Mouse (Mus musculus): ENCODE measurements around the gene Gnao1. TPM values are rescaled to one million over a fixed set of nuclear protein-coding genes. Genes with fewer than 3 reads are reported as not detected.

Gene Gnao1
- polyA plus RNA-seq, 1 experiment = not detected

DNA sequence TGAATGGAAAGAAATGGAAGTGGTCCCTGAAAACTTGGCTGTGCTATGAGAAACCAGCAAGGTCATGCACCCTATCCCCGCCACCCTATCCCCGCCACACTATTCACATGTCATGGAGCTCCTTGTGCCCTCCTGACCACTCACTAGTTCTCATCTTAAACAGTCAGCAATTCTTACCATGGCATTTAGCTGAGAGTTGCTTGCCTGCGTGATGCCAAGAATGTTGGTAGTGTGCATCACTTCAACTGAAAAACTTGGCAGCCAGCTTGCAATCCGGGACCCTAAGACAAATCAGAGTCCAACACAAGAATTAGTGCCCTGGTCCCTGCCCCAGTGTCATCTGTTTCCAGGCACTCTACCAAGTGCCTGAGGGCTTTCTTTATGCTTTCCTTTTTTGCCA is 170.4 kb downstream of the Gnao1 start:
- WGBS = 56% methylated on average over 4 of the region's 4 CpGs
- H3K27ac ChIP-seq (ENCODE audit: insufficient read depth, low read depth, low read length) = no peak overlapping the region
- H3K4me3 ChIP-seq (ENCODE audit: insufficient read depth, low read depth, low read length) = no peak overlapping the region
- TF ChIP-seq CTCF (IDR thresholded peaks at IDR 0.05; ENCODE audit: insufficient read depth, low read depth, low read length) = no peak
- no peak for TF ChIP-seq POLR2A (IDR thresholded peaks at IDR 0.05; ENCODE audit: insufficient read depth, low read depth, low read length)
- peaks cover 7% of the 10 kb centered on the region; the same call in 1 of the 2 replicates for H3K4me1 ChIP-seq (ENCODE audit: control insufficient read depth, insufficient read depth, low read length)

DNA sequence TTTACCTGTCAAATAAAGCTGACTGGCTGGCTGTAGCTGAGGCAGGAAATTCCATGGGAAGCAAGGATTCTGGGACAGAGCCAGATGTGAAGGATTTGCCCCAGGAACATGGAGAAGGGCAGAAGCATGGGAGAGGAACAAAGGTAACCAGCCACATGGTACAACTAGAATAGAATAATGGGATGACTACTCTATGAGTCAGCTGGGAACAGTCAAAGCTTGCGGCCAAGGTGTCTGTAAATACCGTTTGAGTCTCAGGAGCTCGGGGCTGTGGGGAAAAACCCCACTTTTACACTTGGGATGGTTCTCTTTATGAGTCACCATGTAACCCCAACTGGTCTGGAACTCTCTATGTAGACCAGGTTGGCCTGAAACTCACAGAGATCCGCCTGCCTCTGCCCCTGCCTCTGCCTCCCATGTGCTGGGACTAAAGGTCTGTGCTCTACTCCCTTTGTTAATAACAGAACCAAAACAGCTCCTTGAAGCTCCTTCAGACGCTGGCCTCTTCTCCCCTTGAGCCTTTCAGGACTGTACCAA is 172.0 kb downstream of the Gnao1 start:
- WGBS = 54% methylated on average over 5 of the region's 5 CpGs
- Histone ChIP-seq H3K27ac (ENCODE audit: insufficient read depth, low read depth, low read length) (peak overlapping the region; percentile 38; the same call in 1 of the 2 replicates), H3K4me1 (ENCODE audit: control insufficient read depth, insufficient read depth, low read length) (peaks cover 7% of the 10 kb centered on the region; the same call in 1 of the 2 replicates), H3K4me3 (ENCODE audit: insufficient read depth, low read depth, low read length) (no peak overlapping the region)
- TF ChIP-seq POLR2A (IDR thresholded peaks at IDR 0.05; ENCODE audit: insufficient read depth, low read depth, low read length) = no peak

DNA sequence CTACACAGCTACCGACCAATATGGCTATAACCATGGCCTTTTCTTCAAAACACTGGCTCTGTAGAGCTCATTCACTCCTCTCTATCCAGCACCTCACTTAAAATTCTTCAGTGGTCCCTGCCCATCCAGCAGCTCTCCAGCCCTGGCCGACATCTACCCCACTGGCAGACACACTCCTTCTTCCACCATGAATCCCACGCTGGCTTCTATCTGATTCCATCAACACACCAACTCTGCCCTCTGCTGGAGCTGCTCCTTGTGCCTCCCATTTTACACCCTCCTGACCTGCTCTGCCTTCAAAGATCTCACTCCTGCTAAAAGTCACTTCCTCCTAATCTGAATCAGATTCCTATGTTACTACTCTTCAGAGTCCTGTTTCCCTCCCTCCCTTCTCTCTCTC is 174.1 kb downstream of the Gnao1 start:
- TF ChIP-seq POLR2A (IDR thresholded peaks at IDR 0.05; ENCODE audit: insufficient read depth, low read depth, low read length) (no peak), CTCF (IDR thresholded peaks at IDR 0.05; ENCODE audit: insufficient read depth, low read depth, low read length) (no peak)
- Histone ChIP-seq H3K4me1 (ENCODE audit: control insufficient read depth, insufficient read depth, low read length) (peaks cover 7% of the 10 kb centered on the region; the same call in 1 of the 2 replicates), H3K4me3 (ENCODE audit: insufficient read depth, low read depth, low read length) (no peak overlapping the region), H3K27ac (ENCODE audit: insufficient read depth, low read depth, low read length) (no peak overlapping the region)
- 41% methylated on average over 3 of the region's 3 CpGs for WGBS

DNA sequence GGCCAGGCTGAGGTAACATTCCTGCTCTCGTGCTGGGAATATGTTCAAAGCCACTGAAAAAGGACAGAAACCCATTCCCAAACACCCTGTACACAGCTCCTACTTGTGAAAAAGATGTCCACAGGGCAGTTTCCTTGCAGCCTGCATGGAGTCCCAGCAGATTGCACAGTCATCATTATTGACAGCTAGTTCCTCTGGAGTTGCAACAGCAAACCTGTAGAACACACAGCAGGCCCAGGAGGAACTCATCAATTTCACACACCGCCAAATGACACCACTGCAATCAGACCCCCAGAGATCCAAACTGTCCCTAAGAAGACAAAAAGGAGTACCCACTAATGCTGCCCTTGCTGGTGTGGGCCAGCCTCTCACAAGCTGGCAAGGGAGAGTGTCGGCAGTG is 175.0 kb downstream of the Gnao1 start:
- Histone ChIP-seq H3K4me1 (ENCODE audit: control insufficient read depth, insufficient read depth, low read length) (peaks cover 7% of the 10 kb centered on the region; the same call in 1 of the 2 replicates), H3K4me3 (ENCODE audit: insufficient read depth, low read depth, low read length) (no peak overlapping the region), H3K27ac (ENCODE audit: insufficient read depth, low read depth, low read length) (no peak overlapping the region)
- TF ChIP-seq CTCF (IDR thresholded peaks at IDR 0.05; ENCODE audit: insufficient read depth, low read depth, low read length) (no peak), POLR2A (IDR thresholded peaks at IDR 0.05; ENCODE audit: insufficient read depth, low read depth, low read length) (no peak)
- 89% methylated on average over 3 of the region's 3 CpGs for WGBS

DNA sequence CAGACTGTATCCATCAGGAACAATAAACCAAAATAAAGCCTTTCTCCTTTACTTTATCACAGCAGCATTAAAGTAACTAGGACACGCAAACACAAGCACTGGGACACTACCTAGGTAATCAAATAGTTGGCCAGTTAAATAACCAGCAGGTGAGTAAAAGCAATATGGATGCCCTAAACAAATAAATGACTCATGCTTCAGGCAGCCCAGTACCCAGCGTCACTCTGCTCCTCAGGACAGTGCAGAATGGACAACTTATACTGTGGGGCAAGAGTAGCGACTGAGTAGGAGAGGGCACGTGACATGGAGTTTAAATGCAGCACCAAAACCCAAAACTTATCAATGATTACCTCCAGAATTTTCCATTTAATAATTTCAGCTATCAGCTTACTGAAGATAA is 180.0 kb downstream of the Gnao1 start:
- H3K4me1 ChIP-seq (ENCODE audit: control insufficient read depth, insufficient read depth, low read length) = no peaks in the 10 kb centered on the region
- WGBS = 96% methylated on average over 4 of the region's 4 CpGs
- H3K4me3 ChIP-seq (ENCODE audit: insufficient read depth, low read depth, low read length) = no peak overlapping the region
- H3K27ac ChIP-seq (ENCODE audit: insufficient read depth, low read depth, low read length) = no peak overlapping the region
- TF ChIP-seq POLR2A (IDR thresholded peaks at IDR 0.05; ENCODE audit: insufficient read depth, low read depth, low read length) (no peak), CTCF (IDR thresholded peaks at IDR 0.05; ENCODE audit: insufficient read depth, low read depth, low read length) (no peak)

DNA sequence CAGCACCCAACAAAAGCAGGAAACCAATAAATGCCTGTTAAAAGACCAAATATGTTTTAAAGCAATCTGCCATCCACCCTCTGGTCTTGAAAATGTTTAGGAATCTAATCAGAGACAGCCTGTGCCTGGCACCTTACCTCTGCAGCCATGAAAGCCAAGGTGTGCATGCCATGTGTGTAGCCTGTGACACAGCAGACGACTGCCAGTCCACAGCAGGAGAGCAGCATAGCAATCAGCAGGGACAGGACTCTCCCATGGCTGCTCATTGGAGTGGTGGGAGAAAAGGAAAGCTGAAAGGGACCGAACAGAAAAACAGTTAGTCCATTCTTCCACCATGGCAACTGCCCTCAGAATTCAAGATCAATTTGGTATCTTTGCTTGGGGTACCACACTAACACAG is 189.2 kb downstream of the Gnao1 start:
- 57% methylated on average over 2 of the region's 2 CpGs for WGBS
- TF ChIP-seq POLR2A (IDR thresholded peaks at IDR 0.05; ENCODE audit: insufficient read depth, low read depth, low read length) = no peak
- no peak for TF ChIP-seq CTCF (IDR thresholded peaks at IDR 0.05; ENCODE audit: insufficient read depth, low read depth, low read length)
- Histone ChIP-seq H3K4me1 (ENCODE audit: control insufficient read depth, insufficient read depth, low read length) (no peaks in the 10 kb centered on the region; the same call in 1 of the 2 replicates), H3K4me3 (ENCODE audit: insufficient read depth, low read depth, low read length) (no peak overlapping the region), H3K27ac (ENCODE audit: insufficient read depth, low read depth, low read length) (no peak overlapping the region)

DNA sequence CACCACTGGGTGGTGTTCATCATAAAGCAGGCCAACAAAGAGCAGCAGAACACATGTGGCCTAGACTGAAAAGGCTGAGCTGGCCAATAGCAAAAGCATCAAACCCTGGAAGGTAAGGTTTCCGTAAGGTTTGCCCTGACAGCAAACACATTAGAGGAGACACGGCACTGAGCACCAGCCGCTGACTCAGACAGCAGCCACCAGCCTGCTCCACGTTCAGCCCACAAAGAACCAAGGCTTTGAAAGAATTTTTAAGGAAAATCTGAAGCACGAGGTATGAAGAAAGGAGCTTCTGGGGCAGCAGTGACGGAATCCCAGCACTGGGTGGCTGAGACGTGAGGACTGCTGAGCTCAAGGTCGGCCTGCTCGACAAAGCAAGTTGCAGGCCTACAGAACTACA is 194.4 kb downstream of the Gnao1 start:
- H3K27ac ChIP-seq (ENCODE audit: insufficient read depth, low read depth, low read length) = peak overlapping the region; percentile 1; the same call in 1 of the 2 replicates
- peaks cover 10% of the 10 kb centered on the region; the same call in 1 of the 2 replicates for H3K4me1 ChIP-seq (ENCODE audit: control insufficient read depth, insufficient read depth, low read length)
- H3K4me3 ChIP-seq (ENCODE audit: insufficient read depth, low read depth, low read length) = no peak overlapping the region
- no peak for TF ChIP-seq CTCF (IDR thresholded peaks at IDR 0.05; ENCODE audit: insufficient read depth, low read depth, low read length)
- TF ChIP-seq POLR2A (IDR thresholded peaks at IDR 0.05; ENCODE audit: insufficient read depth, low read depth, low read length) = no peak
- WGBS = 53% methylated on average over 9 of the region's 9 CpGs

DNA sequence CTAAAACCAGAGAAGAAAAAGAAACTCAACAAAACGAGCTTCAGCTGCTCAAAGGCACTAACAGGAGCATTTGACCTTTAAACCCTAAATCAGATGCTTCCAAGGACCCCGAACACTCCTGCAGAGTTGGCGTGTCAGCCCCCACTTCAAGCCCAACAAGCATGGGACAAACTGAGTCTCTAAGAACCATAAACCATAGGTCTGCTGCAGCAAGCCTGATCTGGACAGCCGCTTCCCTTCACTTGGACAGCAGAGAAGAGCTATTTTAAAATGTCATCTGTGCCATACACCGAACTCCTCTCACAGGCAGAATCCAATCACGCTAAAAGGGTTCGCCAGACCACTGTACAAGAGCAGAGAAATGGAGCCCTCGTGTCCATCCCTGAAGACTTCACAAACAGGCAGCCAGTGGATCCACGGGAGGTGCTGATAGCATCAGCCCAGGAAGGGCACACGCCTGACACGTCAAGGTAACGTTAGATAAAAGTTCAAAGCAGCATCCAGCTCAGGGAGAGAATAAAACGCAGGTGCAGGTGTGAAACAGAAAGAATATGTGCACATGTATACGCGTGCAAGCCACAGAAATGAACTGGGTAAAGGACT is 199.6 kb downstream of the Gnao1 start:
- Histone ChIP-seq H3K27ac (ENCODE audit: insufficient read depth, low read depth, low read length) (no peak overlapping the region), H3K4me3 (ENCODE audit: insufficient read depth, low read depth, low read length) (no peak overlapping the region), H3K4me1 (ENCODE audit: control insufficient read depth, insufficient read depth, low read length) (peaks cover 17% of the 10 kb centered on the region)
- 70% methylated on average over 15 of the region's 15 CpGs for WGBS
- TF ChIP-seq POLR2A (IDR thresholded peaks at IDR 0.05; ENCODE audit: insufficient read depth, low read depth, low read length) (no peak), CTCF (IDR thresholded peaks at IDR 0.05; ENCODE audit: insufficient read depth, low read depth, low read length) (no peak)

DNA sequence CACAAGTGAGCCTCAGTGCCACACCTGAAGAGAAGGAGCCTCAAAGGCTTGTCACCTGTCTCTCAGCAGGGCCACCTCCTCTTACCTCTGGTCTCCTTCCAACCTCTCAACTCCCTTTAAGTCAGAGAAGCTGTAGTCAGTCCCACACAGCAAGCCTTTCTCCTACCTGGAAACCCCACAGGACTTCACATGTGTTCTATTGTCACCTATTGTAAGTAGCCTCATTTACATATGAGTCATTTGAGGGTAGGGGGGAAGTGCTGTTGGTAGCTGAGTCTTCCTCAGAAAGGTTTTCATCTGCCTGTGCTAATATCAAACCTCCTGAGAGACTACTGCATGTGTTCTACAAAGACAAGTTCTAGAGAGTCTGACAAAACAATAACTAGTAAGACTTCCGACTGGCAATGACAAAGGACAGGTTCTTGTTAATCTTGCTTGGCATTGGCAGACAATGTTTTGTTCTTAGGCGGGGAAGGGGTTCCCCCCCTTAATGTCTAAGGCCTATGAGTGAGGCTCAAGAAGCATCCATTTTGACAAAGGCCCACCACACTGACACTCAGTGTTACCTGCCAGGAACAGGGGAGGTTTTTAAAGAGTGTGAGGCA is 200.4 kb downstream of the Gnao1 start:
- Histone ChIP-seq H3K4me1 (ENCODE audit: control insufficient read depth, insufficient read depth, low read length) (peaks cover 15% of the 10 kb centered on the region), H3K27ac (ENCODE audit: insufficient read depth, low read depth, low read length) (no peak overlapping the region), H3K4me3 (ENCODE audit: insufficient read depth, low read depth, low read length) (no peak overlapping the region)
- WGBS = 41% methylated on average over 2 of the region's 2 CpGs
- TF ChIP-seq CTCF (IDR thresholded peaks at IDR 0.05; ENCODE audit: insufficient read depth, low read depth, low read length) (no peak), POLR2A (IDR thresholded peaks at IDR 0.05; ENCODE audit: insufficient read depth, low read depth, low read length) (no peak)

All from olfactory bulb, adult 2 months (tissue).